Mouse (Mus musculus): ENCODE data around the gene Tmem132d. TPM values are rescaled to one million over a fixed set of nuclear protein-coding genes. Genes with fewer than 3 reads are reported as not detected.

Gene Tmem132d
- total RNA-seq, 2 experiments from 2014 or later: 0.14 TPM; not detected in 1

GRCm38 (mm10) chr5:128405071-128405470 is 27.8 kb downstream of the Tmem132d start:
- DNase-seq: no peak

- DNase-seq: no peak
Observed at GRCm38 (mm10) chr5:128404223-128404622, 28.7 kb downstream of the Tmem132d start.

GRCm38 (mm10) chr5:128392372-128392771 is 40.5 kb downstream of the Tmem132d start:
- DNase-seq: no peak

- no peak for DNase-seq
Observed at GRCm38 (mm10) chr5:128389665-128390064, 43.2 kb downstream of the Tmem132d start.

GRCm38 (mm10) chr5:128388358-128389141 is 44.3 kb downstream of the Tmem132d start:
- no peak for DNase-seq

- no peak for DNase-seq
Observed at GRCm38 (mm10) chr5:128369814-128370213, 63.1 kb downstream of the Tmem132d start.

GRCm38 (mm10) chr5:128369111-128369510 is 63.8 kb downstream of the Tmem132d start:
- DNase-seq: no peak

- DNase-seq: no peak
Observed at GRCm38 (mm10) chr5:128365261-128365985, 67.5 kb downstream of the Tmem132d start.

- no peak for DNase-seq
Observed at GRCm38 (mm10) chr5:128360946-128361675, 71.8 kb downstream of the Tmem132d start.

GRCm38 (mm10) chr5:128348835-128349234 is 84.0 kb downstream of the Tmem132d start:
- DNase-seq: no peak

- DNase-seq: no peak
Observed at GRCm38 (mm10) chr5:128336841-128337240, 96.0 kb downstream of the Tmem132d start.

GRCm38 (mm10) chr5:128332766-128333165 is 100.1 kb downstream of the Tmem132d start:
- DNase-seq: no peak

GRCm38 (mm10) chr5:128330351-128330750 is 102.5 kb downstream of the Tmem132d start:
- no peak for DNase-seq

GRCm38 (mm10) chr5:128302387-128302786 is 130.5 kb downstream of the Tmem132d start:
- no peak for DNase-seq

GRCm38 (mm10) chr5:128291191-128291590 is 141.7 kb downstream of the Tmem132d start:
- DNase-seq: no peak

- DNase-seq: no peak
Observed at GRCm38 (mm10) chr5:128273255-128273654, 159.6 kb downstream of the Tmem132d start.

GRCm38 (mm10) chr5:128267366-128267765 is 165.5 kb downstream of the Tmem132d start:
- no peak for DNase-seq

GRCm38 (mm10) chr5:128244219-128244618 is 188.7 kb downstream of the Tmem132d start:
- no peak for DNase-seq

GRCm38 (mm10) chr5:128236638-128237335 is 196.1 kb downstream of the Tmem132d start:
- DNase-seq: no peak

- DNase-seq: no peak
Observed at GRCm38 (mm10) chr5:128235611-128236010, 197.3 kb downstream of the Tmem132d start.

- no peak for DNase-seq
Observed at GRCm38 (mm10) chr5:128233101-128233500, 199.8 kb downstream of the Tmem132d start.

- no peak for DNase-seq
Observed at GRCm38 (mm10) chr5:128218281-128218680, 214.6 kb downstream of the Tmem132d start.

Measured in heart, postnatal 4 days (tissue).